Mouse (Mus musculus): ENCODE measurements around the gene Lpo.

Lpo gene

GRCm38 (mm10) chr11:87758957-87759608, 69.0 kb downstream of the Lpo start:
- no peak for DNase-seq (ENCODE audit: low read depth, low spot score)

- no peak for DNase-seq (ENCODE audit: low read depth, low spot score)
Measured at GRCm38 (mm10) chr11:87758161-87758911, 69.8 kb downstream of the Lpo start.

DNA sequence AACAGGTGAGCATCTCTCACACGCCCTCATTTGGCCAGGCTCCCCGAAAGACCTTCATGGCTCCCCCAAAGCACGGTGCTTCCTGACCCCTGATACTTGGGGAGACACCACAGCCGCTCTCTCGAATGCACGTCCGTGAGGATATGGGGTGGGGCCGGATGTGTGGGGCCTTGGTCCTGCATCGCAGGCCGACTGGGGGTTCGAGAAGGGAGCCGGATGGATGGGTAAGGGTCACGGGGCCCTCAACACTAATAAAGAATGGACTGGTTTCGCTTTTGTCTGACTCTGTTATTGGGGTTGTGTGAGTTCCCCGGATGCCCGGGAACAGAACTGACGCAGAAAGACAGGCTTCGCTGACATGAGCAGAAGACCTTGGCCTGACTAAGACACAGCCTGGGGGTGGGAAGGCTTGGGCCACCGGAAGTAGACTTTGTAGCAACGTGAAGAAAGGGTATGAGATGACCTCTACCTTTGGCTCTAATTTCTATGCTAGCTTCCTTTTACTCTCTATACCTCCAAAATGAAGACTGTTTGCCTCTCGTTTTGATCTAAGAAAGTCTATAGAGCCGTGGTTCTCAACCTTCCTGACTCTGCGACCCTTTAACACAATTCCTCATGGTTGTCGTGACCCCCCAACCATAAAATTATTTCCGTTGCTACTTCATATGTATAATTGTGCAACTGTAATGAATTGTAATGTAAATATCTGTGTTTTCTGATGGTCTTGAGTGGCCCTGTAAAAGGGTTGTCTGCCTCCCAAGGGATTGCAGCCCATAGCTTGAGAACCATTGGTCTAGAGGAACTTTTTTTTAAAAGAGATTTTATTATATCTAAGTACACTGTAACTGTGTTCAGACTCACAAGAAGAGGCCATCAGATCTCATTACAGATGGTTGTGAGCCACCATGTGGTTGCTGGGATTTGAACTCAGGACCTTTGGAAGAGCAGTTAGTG, 70.8 kb downstream of the Lpo start:
- no peak for DNase-seq (ENCODE audit: low read depth, low spot score)
